Mouse (Mus musculus): ENCODE measurements around the gene Olr1.

The Olr1 gene

DNA sequence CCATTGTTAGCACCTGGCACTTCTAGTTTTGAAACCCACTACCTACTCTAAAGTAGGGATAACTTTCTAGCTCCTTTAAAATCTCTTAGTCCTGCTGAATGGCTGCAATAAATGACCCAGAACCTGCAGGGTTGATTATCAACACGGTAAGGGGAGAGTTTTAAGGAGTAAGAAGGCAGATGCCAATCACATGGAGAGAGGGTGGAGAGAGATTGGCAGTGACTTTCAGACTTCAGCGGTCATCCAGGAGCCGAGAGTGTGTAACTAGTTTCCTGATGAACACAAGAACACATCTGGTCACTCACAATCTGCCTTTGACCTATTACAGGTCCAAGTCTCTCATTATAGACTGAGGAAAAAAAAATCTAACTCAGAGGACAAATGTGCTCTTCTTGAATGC, 5.4 kb upstream of the Olr1 start, which contains the start of gene Tmem52b:
TSS of gene Tmem52b (plus strand) at position 189 of the 400 bp plus-strand sequence.
- in situ Hi-C loops (cut with MboI, MseI), result no loop called here

- in situ Hi-C loops (cut with MboI, MseI), result no loop called here
These were observed 3.4 kb upstream of the Olr1 start for GRCm38 (mm10) chr6:129510120-129510911.

GRCm38 (mm10) chr6:129503471-129503870, 3.5 kb downstream of the Olr1 start:
- in situ Hi-C loops (cut with MboI, MseI), result no loop called here

DNA sequence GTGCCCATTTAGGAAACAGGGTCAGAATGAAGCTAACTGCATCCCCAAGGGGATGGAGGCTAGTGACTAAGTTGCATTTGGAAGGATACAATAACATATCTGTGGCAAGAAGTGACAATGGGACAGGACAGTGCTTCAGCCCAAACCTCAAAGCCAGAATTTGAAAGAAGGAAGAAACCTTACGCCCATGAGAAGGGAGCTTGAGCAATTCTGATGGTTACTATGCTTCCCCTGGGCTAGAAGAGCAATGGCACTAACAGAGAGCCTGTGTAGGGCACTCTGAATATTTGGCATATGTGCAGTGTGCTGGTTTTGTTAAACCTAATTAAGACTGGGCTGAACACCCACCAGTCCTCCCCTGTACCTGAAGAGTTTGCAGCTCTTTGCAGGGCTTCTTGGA, 7.4 kb downstream of the Olr1 start:
- in situ Hi-C loops (cut with MboI, MseI), result loop anchor here in 1 of 2 experiments (10.0 kb wide), 1 partner anchor 625 kb away; no protein-coding TSS in a partner anchor

GRCm38 (mm10) chr6:129497345-129498218, 9.4 kb downstream of the Olr1 start:
- in situ Hi-C loops (cut with MboI, MseI), result loop anchor here in 1 of 2 experiments (10.0 kb wide), 1 partner anchor 623 kb away; no protein-coding TSS in a partner anchor

DNA sequence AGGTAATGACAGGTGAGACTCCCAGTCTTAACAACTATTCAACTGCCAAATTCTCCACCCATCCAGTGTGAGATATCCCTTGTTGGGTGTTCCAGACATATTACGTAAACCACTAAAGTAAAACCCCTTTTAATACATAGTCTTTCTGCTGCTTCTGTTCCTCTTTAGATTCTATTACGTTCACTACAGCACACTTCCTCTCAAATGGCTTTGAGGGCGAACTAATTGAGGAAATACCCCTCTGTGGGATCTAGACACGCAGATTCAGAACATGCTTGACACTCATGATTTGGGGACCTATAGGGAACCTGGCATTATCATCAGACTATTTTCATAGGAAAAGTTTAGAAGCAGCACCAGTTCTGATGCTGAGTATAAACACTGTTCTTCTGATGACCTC, 12.0 kb downstream of the Olr1 start:
- in situ Hi-C loops (cut with MboI, MseI), result loop anchor here in 1 of 2 experiments (10.0 kb wide), 1 partner anchor 620 kb away; no protein-coding TSS in a partner anchor

- in situ Hi-C loops (cut with MboI, MseI), result no loop called here
These were observed 26.6 kb downstream of the Olr1 start for GRCm38 (mm10) chr6:129480089-129480958.

GRCm38 (mm10) chr6:129476404-129477126, 30.4 kb downstream of the Olr1 start:
- in situ Hi-C loops (cut with MboI, MseI), result no loop called here

- in situ Hi-C loops (cut with MboI, MseI), result no loop called here
These were observed 34.3 kb downstream of the Olr1 start for GRCm38 (mm10) chr6:129472627-129473026.

DNA sequence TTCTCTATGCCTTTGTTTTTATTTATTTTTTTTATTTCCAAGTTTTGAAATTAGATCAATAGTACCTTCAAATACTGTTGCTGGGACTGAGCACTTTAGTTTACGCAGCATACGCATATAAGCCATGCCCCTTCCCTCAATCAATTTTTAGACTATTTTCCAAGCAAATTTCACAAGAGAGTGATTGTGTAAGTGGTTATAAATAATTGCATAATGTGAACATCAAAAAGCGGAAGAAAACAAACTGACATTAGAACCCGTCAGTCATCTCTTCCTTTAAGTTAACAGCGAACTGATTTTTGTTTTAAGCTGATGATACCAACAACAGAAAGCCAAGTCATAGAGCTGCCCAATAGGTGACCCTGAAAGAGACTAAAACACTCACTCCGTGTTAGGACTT, 35.6 kb downstream of the Olr1 start:
- in situ Hi-C loops (cut with MboI, MseI), result no loop called here

- in situ Hi-C loops (cut with MboI, MseI), result no loop called here
These were observed 55.4 kb downstream of the Olr1 start, which contains the start of gene Clec1a for GRCm38 (mm10) chr6:129451411-129452039. TSS of gene Clec1a (minus strand) at chr6:129452000.

- in situ Hi-C loops (cut with MboI, MseI), result no loop called here
These were observed 57.2 kb downstream of the Olr1 start for GRCm38 (mm10) chr6:129449743-129450142.

DNA sequence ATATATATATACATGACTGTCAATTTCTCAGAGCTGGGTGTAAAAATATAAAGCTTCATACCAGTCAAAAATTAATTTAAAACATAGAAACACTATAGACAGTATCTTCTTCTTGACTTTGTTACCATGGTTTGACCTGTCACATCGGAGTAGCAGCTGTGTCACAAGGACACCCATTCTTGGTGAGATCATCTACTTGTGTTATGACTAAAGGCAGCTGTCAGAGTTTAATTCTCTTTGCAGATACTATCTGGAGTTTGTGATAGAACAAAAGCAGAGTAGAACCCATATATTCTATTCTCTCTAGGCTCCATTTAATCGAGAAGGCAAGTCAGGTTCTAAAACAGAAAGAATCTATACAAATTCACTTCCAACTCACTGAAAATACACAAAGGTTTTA, 68.9 kb downstream of the Olr1 start:
- in situ Hi-C loops (cut with MboI, MseI), result no loop called here

- in situ Hi-C loops (cut with MboI, MseI), result no loop called here
These were observed 70.9 kb downstream of the Olr1 start for GRCm38 (mm10) chr6:129436025-129436424.
